Mouse (Mus musculus): ENCODE measurements at regions not wholly inside any gene's neighbourhood (a gene's known extent, or its start where the extent isn't known, plus 50 kb on each side); places are given as distances from the start of the nearest gene placed in this dataset.

- TF ChIP-seq EP300 (IDR thresholded peaks at IDR 0.05; ENCODE audit: low read depth) = no peak
- no peak for TF ChIP-seq CTCF (IDR thresholded peaks at IDR 0.05; ENCODE audit: low read depth)
Measured at GRCm38 (mm10) chr4:127502621-127503020, 144.6 kb upstream of the Gjb5 start.
